Mouse (Mus musculus): ENCODE measurements around the gene Mgst3.

DNA sequence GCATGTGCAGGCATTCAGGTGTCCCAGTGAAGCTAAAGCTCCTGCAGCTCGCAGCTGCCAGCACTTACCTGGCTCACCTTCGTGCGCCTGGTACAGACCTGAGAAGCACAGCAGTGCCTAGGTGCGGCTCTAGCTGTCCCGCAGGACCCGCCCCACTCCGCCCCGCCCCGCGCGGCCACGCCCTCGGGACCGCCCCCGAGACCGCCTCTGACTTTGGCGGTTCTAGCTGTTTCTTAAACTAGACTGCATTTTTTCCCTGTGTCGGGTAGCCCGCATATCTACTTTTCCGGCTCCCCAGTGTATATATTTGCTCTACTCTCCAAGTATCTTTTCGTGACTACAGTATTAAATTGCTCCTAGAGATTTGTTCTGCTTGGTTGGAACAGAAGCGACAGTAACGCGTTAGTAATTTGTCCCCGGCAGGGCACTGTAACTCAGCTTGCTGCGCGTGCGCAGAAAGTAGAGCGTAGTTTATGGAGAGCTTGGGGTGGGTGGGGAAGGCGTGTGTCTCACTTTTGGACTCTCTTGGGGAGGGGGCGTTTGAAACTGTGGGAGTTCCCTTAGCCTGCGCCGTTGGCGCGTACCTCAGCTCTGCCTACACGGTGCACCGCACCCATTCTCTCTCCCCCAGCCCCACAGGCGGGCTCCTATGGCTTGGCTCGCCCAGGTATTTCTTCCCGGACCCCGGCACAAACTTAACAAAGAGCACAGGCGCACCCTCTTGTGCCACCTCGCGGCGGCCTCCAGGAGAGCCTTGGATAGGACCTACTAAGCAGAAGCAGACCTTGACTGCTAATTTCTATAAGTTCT, at the start of gene Mgst3:
- TF ChIP-seq POLR2A (IDR thresholded peaks at IDR 0.05; ENCODE audit: insufficient read depth, low read depth, low read length) (peak; percentile 29; the same call in 1 of the 2 replicates), CTCF (IDR thresholded peaks at IDR 0.05; ENCODE audit: insufficient read depth, low read depth, low read length) (peak; percentile 74)
